8 mouse cellular contexts compared by ENCODE assay signal in the genomic region with DNA sequence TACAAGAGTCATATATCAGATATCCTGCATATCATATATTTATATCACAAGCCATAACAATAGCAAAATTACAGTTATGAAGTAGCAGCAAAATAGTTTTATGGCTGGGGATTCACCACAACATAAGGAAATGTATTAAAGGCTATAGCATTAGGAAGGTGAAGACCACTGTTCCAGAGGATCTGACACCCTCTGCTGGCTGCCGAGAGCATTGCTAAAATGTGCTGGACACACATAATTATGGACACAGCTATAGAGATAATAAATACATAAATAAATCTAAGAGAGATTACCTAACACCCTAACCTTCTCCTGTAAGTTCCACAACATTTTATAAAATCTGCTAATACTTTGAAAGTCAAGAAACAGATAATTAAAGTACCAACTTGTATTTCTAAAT.
DNase-seq lines count a peak whose midpoint lies in the region; ATAC-seq and TF ChIP-seq lines count a peak whose summit lies in the region.

No protein-coding gene starts in this region.

- ATAC-seq in heart, embryonic 11.5 days (replicated peaks; ENCODE audit: insufficient number of reproducible peaks, low FRiP score, low TSS enrichment), result no peak
- ATAC-seq in embryonic facial prominence, embryonic 14.5 days (ENCODE audit: low read depth), result 0 out of 2 replicates have a peak, but pooled peaks have one; percentile 44
- peak; percentile 79 for ATAC-seq in hindbrain, postnatal 0 days
- ATAC-seq in midbrain, embryonic 14.5 days (ENCODE audit: low FRiP score, low TSS enrichment), result no peak

- no peak overlapping the region for H3K27ac ChIP-seq in heart, embryonic 11.5 days (ENCODE audit: low read depth, low read length)
- H3K27ac ChIP-seq in embryonic facial prominence, embryonic 14.5 days (replicated peaks; ENCODE audit: low read depth, low read length), result no peak overlapping the region
- no peak overlapping the region for H3K27ac ChIP-seq in hindbrain, postnatal 0 days
- H3K27ac ChIP-seq in midbrain, embryonic 14.5 days (replicated peaks; ENCODE audit: low read depth, low read length), result no peak overlapping the region

- no peaks in the 10 kb centered on the region for H3K9me3 ChIP-seq in heart, embryonic 11.5 days (replicated peaks; ENCODE audit: control insufficient read depth, low read length)
- H3K9me3 ChIP-seq in embryonic facial prominence, embryonic 14.5 days (ENCODE audit: control insufficient read depth, low read length), result no peaks in the 10 kb centered on the region
- no peaks in the 10 kb centered on the region for H3K9me3 ChIP-seq in hindbrain, postnatal 0 days (ENCODE audit: low read length)
- H3K9me3 ChIP-seq in midbrain, embryonic 14.5 days (ENCODE audit: control insufficient read depth, low read length), result no peaks in the 10 kb centered on the region

- DNase-seq in heart, adult 11 months, result peak; percentile 91
- DNase-seq in NIH3T3 (ENCODE audit: low read depth), result peak; percentile 86
- peak; percentile 65 for DNase-seq in embryonic facial prominence, embryonic 14.5 days (ENCODE audit: low spot score)
- peak; percentile 80 for DNase-seq in hindbrain, postnatal 0 days (ENCODE audit: low spot score)
- DNase-seq in left cerebral cortex, postnatal 10 days (ENCODE audit: extremely low spot score in 1 of 2, low spot score in 2 of 2), result peak; percentile 18 to 65
- DNase-seq in midbrain, embryonic 14.5 days, result peak; percentile 77
- peak; percentile 68 for DNase-seq in thymus, postnatal 4 days

- intact Hi-C loops in left cerebral cortex, postnatal 10 days (cut with DNase I), result loop anchor here (2.0 kb wide), 1 partner anchor 449 kb away; no protein-coding TSS in a partner anchor

- WGBS in heart, embryonic 11.5 days (ENCODE audit: insufficient replicate concordance), result 18% methylated on average over 1 of the region's 1 CpGs
- WGBS in embryonic facial prominence, embryonic 14.5 days, result 13% methylated on average over 1 of the region's 1 CpGs
- 22% methylated on average over 1 of the region's 1 CpGs for WGBS in hindbrain, postnatal 0 days
- WGBS in midbrain, embryonic 14.5 days, result 27% methylated on average over 1 of the region's 1 CpGs

- no peaks in the 10 kb centered on the region for H3K36me3 ChIP-seq in heart, embryonic 11.5 days (ENCODE audit: control insufficient read depth, insufficient read depth, low read length)
- H3K36me3 ChIP-seq in embryonic facial prominence, embryonic 14.5 days (ENCODE audit: control insufficient read depth, insufficient read depth, low read length), result no peaks in the 10 kb centered on the region
- H3K36me3 ChIP-seq in hindbrain, postnatal 0 days (ENCODE audit: insufficient read depth, low read length), result no peaks in the 10 kb centered on the region
- H3K36me3 ChIP-seq in midbrain, embryonic 14.5 days (ENCODE audit: control insufficient read depth, insufficient read depth, low read length), result no peaks in the 10 kb centered on the region

- H3K4me2 ChIP-seq in heart, embryonic 11.5 days, result no peak overlapping the region
- no peak overlapping the region for H3K4me2 ChIP-seq in embryonic facial prominence, embryonic 14.5 days (ENCODE audit: low read depth, low read length)
- H3K4me2 ChIP-seq in hindbrain, postnatal 0 days (ENCODE audit: low read depth, low read length), result no peak overlapping the region
- H3K4me2 ChIP-seq in midbrain, embryonic 14.5 days (ENCODE audit: low read length), result no peak overlapping the region

- no peaks in the 10 kb centered on the region for H3K4me1 ChIP-seq in heart, embryonic 11.5 days (ENCODE audit: control insufficient read depth, insufficient read depth, low read length)
- no peaks in the 10 kb centered on the region for H3K4me1 ChIP-seq in embryonic facial prominence, embryonic 14.5 days (ENCODE audit: control insufficient read depth, insufficient read depth, low read length)
- no peaks in the 10 kb centered on the region for H3K4me1 ChIP-seq in hindbrain, postnatal 0 days (ENCODE audit: insufficient read depth, low read length)
- H3K4me1 ChIP-seq in midbrain, embryonic 14.5 days (ENCODE audit: control insufficient read depth, insufficient read depth, low read length), result no peaks in the 10 kb centered on the region

- H3K9ac ChIP-seq in heart, embryonic 11.5 days (ENCODE audit: low read depth, low read length), result no peak overlapping the region
- no peak overlapping the region for H3K9ac ChIP-seq in embryonic facial prominence, embryonic 14.5 days (ENCODE audit: low read depth, low read length)
- no peak overlapping the region for H3K9ac ChIP-seq in hindbrain, postnatal 0 days (replicated peaks; ENCODE audit: low read length)
- H3K9ac ChIP-seq in midbrain, embryonic 14.5 days (replicated peaks; ENCODE audit: low read length), result no peak overlapping the region

- TF ChIP-seq CTCF in hindbrain, postnatal 0 days (IDR thresholded peaks at IDR 0.05; ENCODE audit: low read depth), result peak; percentile 83

- H3K4me3 ChIP-seq in heart, embryonic 11.5 days (ENCODE audit: low read depth, low read length), result no peak overlapping the region
- H3K4me3 ChIP-seq in embryonic facial prominence, embryonic 14.5 days (ENCODE audit: low read depth, low read length), result no peak overlapping the region
- H3K4me3 ChIP-seq in hindbrain, postnatal 0 days (ENCODE audit: low read length), result no peak overlapping the region
- H3K4me3 ChIP-seq in midbrain, embryonic 14.5 days (replicated peaks; ENCODE audit: low read depth, low read length), result no peak overlapping the region

- H3K27me3 ChIP-seq in heart, embryonic 11.5 days (ENCODE audit: control insufficient read depth, insufficient read depth, low read length), result no peaks in the 10 kb centered on the region
- no peaks in the 10 kb centered on the region for H3K27me3 ChIP-seq in embryonic facial prominence, embryonic 14.5 days (replicated peaks; ENCODE audit: control insufficient read depth, insufficient read depth, low read length)
- no peaks in the 10 kb centered on the region for H3K27me3 ChIP-seq in hindbrain, postnatal 0 days (ENCODE audit: insufficient read depth, low read length)
- no peaks in the 10 kb centered on the region for H3K27me3 ChIP-seq in midbrain, embryonic 14.5 days (ENCODE audit: control insufficient read depth, insufficient read depth, low read length)

Comparison
In these comparisons a context has a peak if more than half of its experiments do, and no peak if none do; other contexts are left out.
1. ATAC-seq: peak in embryonic facial prominence, embryonic 14.5 days (single experiment) and hindbrain, postnatal 0 days (single experiment); none in heart, embryonic 11.5 days (single experiment) and midbrain, embryonic 14.5 days (single experiment).
2. Peak in every context shown above with its lines, with median percentiles within 50 percentile points of each other: DNase-seq.